Mouse (Mus musculus) heart, embryonic 10.5 days (tissue): ENCODE results near the gene Gpa33. TPM values are rescaled to one million over a fixed set of nuclear protein-coding genes. Genes with fewer than 3 reads are reported as not detected.

Experiments used
- DNase-seq: peaks from one replicate; pipeline ENCODE4 v3.0.0-alpha.2; 2017; ENCODE audit warnings: low spot score
- H3K27ac ChIP-seq: fragments of 300-500 bp; sonication (generic); 2 replicates; pipeline ENCODE4 v1.5.1; 2016; ENCODE audit warnings: mild to moderate bottlenecking
- H3K27me3 ChIP-seq: fragments of 300-500 bp; sonication (generic); 2 replicates; pipeline ENCODE4 v1.6.1; 2016; ENCODE audit warnings: mild to moderate bottlenecking; ENCODE audit not compliant: poor library complexity, insufficient read depth, severe bottlenecking
- H3K36me3 ChIP-seq: fragments of 300-500 bp; sonication (generic); 2 replicates; pipeline ENCODE4 v1.6.1; 2016; ENCODE audit warnings: mild to moderate bottlenecking, moderate library complexity
- H3K4me1 ChIP-seq: fragments of 300-500 bp; sonication (generic); 2 replicates; pipeline ENCODE4 v1.6.1; 2016; ENCODE audit warnings: mild to moderate bottlenecking
- H3K4me3 ChIP-seq: fragments of 300-500 bp; sonication (generic); 2 replicates; pipeline ENCODE4 v1.5.1; 2016; ENCODE audit warnings: mild to moderate bottlenecking, moderate library complexity
- H3K9me3 ChIP-seq: fragments of 300-500 bp; sonication (generic); 2 replicates; pipeline ENCODE4 v1.6.1; 2016; ENCODE audit warnings: mild to moderate bottlenecking, moderate library complexity
- WGBS: fragments of 180-500 bp; shearing (Covaris S2); methylation state at CpG from one replicate; pipeline ENCODE4 v1.1.7; 2016; 5-methylcytosine and 5-hydroxymethylcytosine counted together
- polyA plus RNA-seq: library from polyadenylated mRNA; unstranded; fragments of >200 nt; fragmentation: Nextera tagmentation; extraction: Ambion mirVana; gene quantifications from 2 replicates; pipeline ENCODE4 v1.2.1, GENCODE M21; 2016

The Gpa33 gene
- polyA plus RNA-seq, 1 experiment from 2014 or later: 0.15 TPM

DNA sequence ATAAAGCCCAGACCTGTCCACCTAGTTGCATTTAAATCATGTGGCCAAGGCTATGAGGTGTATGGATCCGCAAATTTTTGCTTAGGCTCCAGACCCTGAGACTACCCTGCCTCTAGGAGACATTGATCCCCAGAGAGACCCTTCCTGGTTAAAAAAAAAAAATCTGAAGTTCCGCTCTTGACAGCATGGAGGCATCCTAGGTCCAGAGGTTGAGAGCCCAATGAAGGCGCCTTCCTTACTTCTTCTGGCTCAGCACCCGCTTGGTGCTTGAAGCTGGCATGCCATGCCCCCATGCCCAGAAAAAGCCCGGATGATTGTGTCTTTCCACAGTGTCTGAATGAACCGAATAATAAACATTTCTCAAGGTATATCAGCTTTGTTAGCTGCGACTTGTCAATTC, 51.5 kb downstream of the Gpa33 start:
- Histone ChIP-seq H3K9me3 (no peaks in the 10 kb centered on the region), H3K27ac (no peak overlapping the region), H3K27me3 (no peaks in the 10 kb centered on the region), H3K36me3 (no peaks in the 10 kb centered on the region), H3K4me3 (no peak overlapping the region), H3K4me1 (peaks cover 14% of the 10 kb centered on the region)
- 82% methylated on average over 7 of the region's 7 CpGs for WGBS
- peak; percentile 3 for DNase-seq

DNA sequence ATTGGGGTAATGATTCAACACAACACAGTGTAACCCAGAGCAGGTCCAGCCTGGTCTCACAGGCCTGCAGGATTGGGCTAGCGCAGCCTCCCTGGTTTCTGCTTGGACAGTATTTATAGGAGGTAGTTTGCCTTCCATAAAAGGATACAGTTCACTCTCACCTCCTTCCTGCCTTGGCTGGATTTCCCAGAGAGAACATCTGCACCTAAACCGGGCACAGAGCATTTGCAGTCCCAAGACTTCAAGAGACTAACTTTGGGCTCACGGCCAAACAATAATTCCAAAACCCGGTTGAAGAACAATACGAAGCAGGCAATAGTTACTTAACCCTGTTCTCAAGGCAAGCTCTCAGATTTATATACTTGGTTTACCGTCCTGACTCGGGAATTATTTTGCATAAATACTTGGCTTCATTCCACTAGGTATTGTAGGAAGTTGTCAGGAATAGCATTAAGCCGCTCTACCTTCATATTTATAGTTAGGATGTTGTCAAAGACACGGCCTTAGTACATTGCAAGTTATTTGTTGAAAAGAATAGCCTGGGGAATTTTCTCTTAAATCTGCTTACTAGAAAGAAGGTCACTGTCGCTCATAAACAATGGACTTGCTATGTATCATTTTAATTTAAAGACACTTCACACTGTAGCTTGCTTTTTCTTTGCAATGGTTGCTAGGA, 53.1 kb downstream of the Gpa33 start:
- Histone ChIP-seq H3K27me3 (no peaks in the 10 kb centered on the region), H3K4me1 (peaks cover 14% of the 10 kb centered on the region), H3K36me3 (no peaks in the 10 kb centered on the region), H3K27ac (no peak overlapping the region), H3K4me3 (no peak overlapping the region), H3K9me3 (no peaks in the 10 kb centered on the region)
- peak; percentile 67 for DNase-seq
- 82% methylated on average over 10 of the region's 10 CpGs for WGBS

DNA sequence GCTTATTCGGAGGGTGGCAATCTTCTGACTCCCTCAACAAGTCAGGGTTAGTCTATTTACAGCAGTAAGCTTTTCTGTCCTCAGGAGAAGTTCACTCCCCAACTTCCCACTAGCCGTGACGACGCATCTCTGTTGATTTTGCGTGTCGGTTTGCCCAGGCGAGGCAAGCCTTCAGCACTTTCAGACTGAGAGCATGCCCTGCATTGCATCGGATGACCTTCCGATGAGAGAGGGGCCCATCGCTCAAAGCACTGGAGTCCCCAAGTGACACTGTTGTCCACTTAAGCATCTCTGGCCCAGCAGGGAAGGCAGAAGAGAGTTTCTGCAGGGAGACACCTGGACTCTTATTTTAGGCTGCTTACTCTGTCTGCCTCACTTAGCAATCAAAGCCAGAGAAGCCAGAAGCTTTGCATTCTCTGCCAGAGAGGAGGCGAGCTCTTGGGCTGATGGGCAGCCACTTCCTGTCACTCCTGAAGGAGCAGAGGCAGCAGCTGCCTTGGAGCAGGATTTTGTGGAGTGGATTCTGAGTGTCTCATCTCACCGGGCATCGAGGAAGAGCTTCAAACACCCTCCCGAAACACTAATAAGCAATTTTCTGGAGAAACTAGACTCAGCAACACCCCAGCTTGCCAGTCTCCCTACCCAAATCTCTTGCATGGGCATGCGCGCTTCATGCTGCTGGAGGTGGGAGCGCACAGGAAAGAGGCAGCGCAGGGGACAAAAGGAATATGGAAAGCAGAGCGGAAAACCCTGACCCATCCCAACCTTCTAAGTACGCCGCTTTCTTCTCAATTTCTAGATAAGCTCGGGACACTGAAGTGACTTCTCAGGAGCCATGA, 54.6 kb downstream of the Gpa33 start:
- Histone ChIP-seq H3K27ac (peak overlapping the region; percentile 44; the same call in 1 of the 2 replicates), H3K9me3 (no peaks in the 10 kb centered on the region), H3K4me3 (no peak overlapping the region), H3K27me3 (no peaks in the 10 kb centered on the region), H3K4me1 (peaks cover 14% of the 10 kb centered on the region), H3K36me3 (no peaks in the 10 kb centered on the region)
- peak; percentile 71 for DNase-seq
- WGBS: 63% methylated on average over 22 of the region's 22 CpGs

DNA sequence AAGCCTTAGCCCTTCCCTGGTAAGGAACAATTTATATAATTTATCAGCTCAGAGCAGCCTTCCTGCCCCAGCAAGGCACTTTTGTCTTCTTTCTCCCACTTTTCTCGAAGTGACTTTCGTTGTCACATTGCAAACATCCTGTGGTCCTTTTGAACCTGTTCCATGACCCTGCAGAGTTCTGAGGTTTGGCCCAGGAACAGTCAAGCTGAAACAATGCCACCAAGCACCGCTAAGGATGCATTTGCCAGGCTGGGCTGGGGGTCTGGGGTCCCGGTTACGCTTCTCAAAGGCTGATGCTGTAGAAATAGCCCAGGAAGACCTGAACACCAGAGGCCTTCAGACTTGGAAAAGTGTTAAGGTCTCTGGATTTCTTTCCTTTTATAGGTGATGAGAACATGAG, 55.3 kb downstream of the Gpa33 start:
- DNase-seq: peak; percentile 66
- Histone ChIP-seq H3K27ac (no peak overlapping the region), H3K36me3 (no peaks in the 10 kb centered on the region), H3K4me3 (no peak overlapping the region), H3K27me3 (no peaks in the 10 kb centered on the region), H3K4me1 (peaks cover 14% of the 10 kb centered on the region), H3K9me3 (no peaks in the 10 kb centered on the region)
- 74% methylated on average over 5 of the region's 5 CpGs for whole genome bisulfite sequencing

DNA sequence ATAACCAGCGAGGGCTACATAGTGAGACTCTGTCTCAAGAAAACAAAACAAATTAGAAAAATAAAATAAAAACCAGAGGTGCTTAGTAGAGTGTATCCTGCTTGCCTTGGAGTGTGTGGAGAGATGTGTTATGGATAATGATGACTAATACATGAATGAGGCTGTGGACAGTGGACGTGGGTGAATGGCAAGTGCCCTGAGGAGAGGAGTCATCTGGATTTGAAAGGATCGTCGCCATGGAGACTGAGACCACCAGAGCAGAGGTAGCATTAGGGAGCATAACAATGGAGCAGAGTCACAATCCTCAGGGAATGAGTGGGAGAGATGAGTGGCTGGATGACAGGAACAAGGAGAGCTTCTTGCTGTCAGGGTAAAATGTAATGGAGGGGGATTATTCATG, 59.8 kb downstream of the Gpa33 start:
- H3K4me3 ChIP-seq: no peak overlapping the region
- no peak overlapping the region for H3K27ac ChIP-seq
- H3K27me3 ChIP-seq: no peaks in the 10 kb centered on the region
- WGBS: 84% methylated on average over 4 of the region's 4 CpGs
- no peaks in the 10 kb centered on the region for H3K36me3 ChIP-seq
- DNase-seq: no peak
- no peaks in the 10 kb centered on the region for H3K9me3 ChIP-seq
- peaks cover 7% of the 10 kb centered on the region; the same call in 1 of the 2 replicates for H3K4me1 ChIP-seq

DNA sequence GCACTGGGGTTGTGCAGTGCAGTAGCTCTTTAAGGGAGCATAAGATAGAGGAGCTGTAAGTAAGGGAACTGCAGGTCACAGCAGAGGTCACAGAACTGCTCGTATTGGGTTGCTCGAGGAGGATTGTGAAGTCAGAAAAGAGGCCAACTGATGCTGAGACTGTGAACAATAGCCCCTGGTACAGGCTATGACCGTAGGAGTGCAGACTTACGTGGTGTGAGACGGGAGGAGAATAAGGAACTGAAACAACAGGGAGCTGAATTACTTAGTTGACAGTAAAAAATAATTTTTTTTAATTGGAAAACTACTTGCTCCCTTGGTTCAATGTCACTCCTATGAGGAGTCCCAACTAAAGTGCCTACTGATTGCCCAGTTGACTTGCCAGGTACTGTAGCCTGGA, 74.1 kb downstream of the Gpa33 start:
- H3K27me3 ChIP-seq: no peaks in the 10 kb centered on the region
- WGBS: 46% methylated on average over 5 of the region's 5 CpGs
- no peaks in the 10 kb centered on the region for H3K4me1 ChIP-seq

DNA sequence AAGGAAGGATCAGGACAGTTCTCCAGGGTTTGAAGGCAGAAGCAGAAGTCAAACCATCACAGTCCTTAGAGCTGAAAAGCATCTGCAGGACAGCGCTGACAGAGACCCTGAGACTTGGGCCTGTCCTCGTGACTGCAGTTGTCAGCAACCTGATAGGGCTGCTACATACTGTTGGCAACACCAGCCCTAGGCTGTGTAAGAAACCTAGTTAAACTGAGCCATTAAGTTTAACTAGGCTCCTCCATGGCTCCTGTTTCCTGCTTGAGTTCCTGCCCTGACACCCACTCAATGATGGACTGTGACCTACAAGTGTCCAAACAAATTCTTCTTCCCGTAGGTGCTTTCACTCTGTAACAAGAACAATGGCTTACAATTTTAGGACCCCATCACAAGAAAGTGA, 75.1 kb downstream of the Gpa33 start:
- no peak overlapping the region for H3K4me3 ChIP-seq
- WGBS: 57% methylated on average over 3 of the region's 3 CpGs
- H3K27me3 ChIP-seq: no peaks in the 10 kb centered on the region
- no peaks in the 10 kb centered on the region for H3K4me1 ChIP-seq
- no peak overlapping the region for H3K27ac ChIP-seq
- no peak for DNase-seq
- no peaks in the 10 kb centered on the region for H3K9me3 ChIP-seq
- H3K36me3 ChIP-seq: no peaks in the 10 kb centered on the region

More for the DNA sequence above, 74.1 kb downstream of the Gpa33 start:
- H3K36me3 ChIP-seq: no peaks in the 10 kb centered on the region
- no peak for DNase-seq
- no peak overlapping the region for H3K27ac ChIP-seq
- H3K9me3 ChIP-seq: no peaks in the 10 kb centered on the region
- H3K4me3 ChIP-seq: no peak overlapping the region

DNA sequence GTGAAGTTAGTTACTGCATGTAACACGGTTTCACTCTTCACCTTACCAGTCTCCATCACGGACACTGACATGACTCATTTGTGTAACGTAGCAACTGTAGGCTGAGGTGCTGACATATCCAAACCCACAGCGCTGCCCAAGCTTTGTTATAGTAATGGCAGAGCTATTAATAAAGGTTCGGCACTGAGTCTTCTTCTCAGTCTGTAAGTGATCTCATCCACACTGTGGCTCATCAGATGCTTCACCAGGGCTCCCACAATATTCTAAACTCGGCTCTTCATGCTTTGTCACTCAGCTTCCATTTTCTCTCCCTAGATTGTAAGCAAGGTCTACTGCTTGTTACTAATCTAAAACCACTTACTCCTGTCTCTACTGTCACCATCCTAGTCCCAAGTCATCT, 79.3 kb downstream of the Gpa33 start:
- 75% methylated on average over 6 of the region's 6 CpGs for WGBS
- Histone ChIP-seq H3K27ac (no peak overlapping the region), H3K36me3 (no peaks in the 10 kb centered on the region), H3K4me1 (no peaks in the 10 kb centered on the region), H3K27me3 (no peaks in the 10 kb centered on the region), H3K9me3 (no peaks in the 10 kb centered on the region), H3K4me3 (no peak overlapping the region)
- no peak for DNase-seq

DNA sequence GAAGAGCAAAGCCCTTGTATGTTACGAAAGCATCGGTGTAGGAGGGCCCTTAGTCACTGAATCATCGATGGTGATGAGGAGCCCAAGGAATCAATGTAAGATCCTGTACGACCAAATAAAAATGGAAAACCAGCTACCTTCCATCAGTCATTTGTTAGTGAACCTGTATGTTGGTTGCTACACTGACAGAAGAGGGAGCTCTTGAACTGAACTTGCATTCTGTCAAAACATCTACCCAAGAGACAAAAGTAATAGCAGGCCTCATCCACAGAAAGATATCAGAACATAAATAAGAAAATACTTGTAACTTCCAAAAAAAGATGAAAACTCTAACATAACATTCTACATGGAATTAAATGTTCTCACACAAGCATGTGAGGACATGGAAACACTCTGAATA, 84.1 kb downstream of the Gpa33 start:
- 80% methylated on average over 4 of the region's 4 CpGs for WGBS
- Histone ChIP-seq H3K27me3 (no peaks in the 10 kb centered on the region), H3K4me1 (no peaks in the 10 kb centered on the region), H3K4me3 (no peak overlapping the region), H3K36me3 (no peaks in the 10 kb centered on the region), H3K27ac (no peak overlapping the region), H3K9me3 (no peaks in the 10 kb centered on the region)
- no peak for DNase-seq

Other genes starting within 250 kb of the Gpa33 start
- gene Pou2f1, start 127.6 kb upstream of the Gpa33 start, polyA plus RNA-seq: 12.9 and 18.4 TPM in 2 replicates
- gene Dusp27, start 2.3 kb upstream of the Gpa33 start, polyA plus RNA-seq: 38.2 and 64.9 TPM in 2 replicates
- 0.09 and 0.11 TPM in 2 replicates for gene Mael, start 108.5 kb downstream of the Gpa33 start, polyA plus RNA-seq
- 1.4 and 1.5 TPM in 2 replicates for gene Ildr2, start 123.9 kb downstream of the Gpa33 start, polyA plus RNA-seq
- 35.6 and 44.5 TPM in 2 replicates for gene Tada1, start 248.9 kb downstream of the Gpa33 start, polyA plus RNA-seq